Mouse (Mus musculus): Measurements from ENCODE around the gene Hilpda.

Gene Hilpda

DNA sequence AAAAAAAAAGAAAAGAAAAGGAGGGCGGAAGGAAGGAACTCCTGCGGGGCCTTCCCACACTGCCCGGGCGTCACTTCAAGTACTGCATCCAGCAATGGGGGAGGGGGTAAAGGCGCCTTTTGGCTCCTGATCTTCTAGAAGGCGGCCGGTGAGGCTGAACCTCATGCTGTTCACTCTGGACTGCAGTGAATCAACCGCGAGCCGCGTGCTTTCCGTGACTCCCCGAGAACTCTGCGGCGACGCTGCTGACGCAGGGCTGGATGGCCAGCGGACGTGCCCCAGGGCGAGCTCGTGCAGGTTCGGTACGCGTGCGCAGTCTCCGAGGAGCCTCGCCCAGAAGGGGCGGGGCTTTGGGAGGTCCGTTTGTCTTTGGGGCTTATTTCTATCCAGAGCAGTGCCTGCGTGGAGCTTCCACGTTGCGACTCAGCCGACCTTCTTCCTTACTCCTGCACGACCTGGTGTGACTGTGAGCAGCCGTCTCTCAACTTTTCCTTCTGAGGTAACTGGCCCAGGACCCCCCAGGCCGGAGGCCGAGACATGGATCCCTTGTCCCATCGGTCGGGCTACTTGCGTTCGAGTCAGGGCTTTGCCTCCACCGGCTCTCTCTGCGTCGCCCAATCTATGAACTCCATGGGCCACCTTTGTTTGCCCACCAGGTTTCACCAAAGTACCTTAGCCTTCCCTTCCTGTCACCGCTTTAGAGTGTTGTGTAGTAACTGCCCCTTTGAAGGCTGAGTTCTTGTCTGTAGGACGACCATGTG is at the start of gene Hilpda:
Gene Hilpda (plus strand): TSS at position 177 of the 761 bp plus-strand sequence.
- peak; percentile 90 for DNase-seq (ENCODE audit: extremely low read depth, low read depth)

GRCm38 (mm10) chr6:29229265-29229913 is 42.9 kb upstream of the Hilpda start:
- DNase-seq (ENCODE audit: extremely low read depth, low read depth): no peak

DNA sequence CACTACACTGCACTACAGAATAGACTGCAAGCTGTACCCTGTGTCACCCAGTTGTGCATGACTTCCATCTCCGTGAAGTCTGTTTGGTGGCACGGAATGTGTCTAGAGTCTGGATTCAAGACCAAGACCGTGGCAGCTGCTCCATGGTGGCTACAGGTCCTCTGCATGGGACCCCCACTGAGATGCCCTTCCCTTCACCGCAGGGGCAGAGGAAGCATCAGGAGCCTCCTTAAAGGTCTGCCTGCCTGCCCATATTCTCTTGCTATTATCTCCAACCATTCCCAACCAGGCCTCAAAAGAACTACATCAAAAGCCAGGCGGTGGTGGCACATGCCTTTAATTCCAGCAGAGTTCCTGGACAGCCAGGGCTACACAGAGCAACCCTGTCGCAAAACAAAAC is 41.9 kb upstream of the Hilpda start:
- DNase-seq (ENCODE audit: extremely low read depth, low read depth): no peak

- no peak for DNase-seq (ENCODE audit: extremely low read depth, low read depth)
Measured at GRCm38 (mm10) chr6:29231799-29232198, 40.5 kb upstream of the Hilpda start.

DNA sequence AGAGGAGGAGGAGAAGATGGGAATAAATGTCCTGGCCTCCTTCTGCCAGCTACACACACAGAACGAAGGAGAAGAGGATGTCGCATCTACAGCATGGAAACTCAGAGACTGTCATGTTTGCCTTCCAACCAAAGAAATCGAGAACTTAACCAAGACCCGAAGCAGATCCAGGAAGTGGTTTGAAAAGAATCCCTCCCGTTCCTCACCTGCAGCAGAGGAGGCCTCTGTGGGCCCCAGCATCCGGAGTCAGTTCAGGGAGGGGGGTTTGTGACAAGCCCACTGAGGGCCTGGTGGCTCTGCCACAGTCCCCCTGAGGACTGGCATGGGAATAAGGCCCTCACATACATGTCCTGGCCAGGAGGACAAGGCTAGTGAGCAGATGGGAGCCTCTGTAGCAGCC is 40.0 kb upstream of the Hilpda start:
- DNase-seq (ENCODE audit: extremely low read depth, low read depth): no peak

GRCm38 (mm10) chr6:29233710-29234109 is 38.6 kb upstream of the Hilpda start:
- no peak for DNase-seq (ENCODE audit: extremely low read depth, low read depth)

GRCm38 (mm10) chr6:29234272-29234671 is 38.0 kb upstream of the Hilpda start:
- no peak for DNase-seq (ENCODE audit: extremely low read depth, low read depth)

GRCm38 (mm10) chr6:29240806-29241205 is 31.5 kb upstream of the Hilpda start:
- peak; percentile 52 for DNase-seq (ENCODE audit: extremely low read depth, low read depth)

GRCm38 (mm10) chr6:29241697-29242096 is 30.6 kb upstream of the Hilpda start:
- peak; percentile 19 for DNase-seq (ENCODE audit: extremely low read depth, low read depth)

- peak; percentile 26 for DNase-seq (ENCODE audit: extremely low read depth, low read depth)
Measured at GRCm38 (mm10) chr6:29242265-29242664, 30.0 kb upstream of the Hilpda start.

DNA sequence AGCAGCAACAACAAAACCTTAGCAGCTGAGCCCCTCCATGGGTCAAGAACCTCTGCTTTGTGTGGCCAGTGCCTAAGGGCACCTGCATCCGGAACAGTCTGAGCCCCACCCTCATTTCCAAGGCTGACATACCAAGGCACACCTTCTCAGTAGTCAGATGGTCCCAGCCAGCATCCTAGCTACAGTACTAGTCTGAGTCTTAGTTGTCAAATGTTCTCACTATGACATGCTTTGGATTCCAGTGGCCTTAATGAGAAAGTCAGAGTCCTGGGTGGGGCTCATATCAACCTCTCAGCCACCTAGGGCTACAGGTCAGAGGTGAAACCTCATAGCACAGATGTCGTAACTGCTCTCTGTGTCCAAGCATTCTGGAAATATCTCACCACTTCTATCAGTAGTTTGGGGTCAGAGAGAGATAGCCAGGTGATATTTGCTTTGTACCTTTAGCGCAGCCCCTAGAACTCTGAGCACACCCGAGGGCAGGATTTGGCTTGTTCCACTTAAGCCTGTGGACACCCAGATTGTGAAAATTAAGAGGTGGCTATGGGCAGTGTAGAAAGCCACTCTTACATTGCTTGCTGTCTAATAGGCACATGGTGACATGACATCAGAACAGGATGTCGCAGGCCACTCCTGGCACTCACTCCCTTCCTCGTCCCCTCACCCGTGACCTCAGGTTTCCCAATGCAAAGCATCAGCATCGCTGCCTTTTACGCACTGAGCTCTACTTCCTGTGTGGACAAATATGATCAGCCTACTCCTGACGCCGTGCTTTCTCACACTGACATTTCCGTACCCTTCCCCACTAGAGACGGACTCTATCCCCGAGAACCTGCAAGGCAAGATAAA is 26.8 kb upstream of the Hilpda start:
- DNase-seq (ENCODE audit: extremely low read depth, low read depth): peak; percentile 43

- DNase-seq (ENCODE audit: extremely low read depth, low read depth): no peak
Measured at GRCm38 (mm10) chr6:29246183-29246582, 26.1 kb upstream of the Hilpda start.

GRCm38 (mm10) chr6:29246585-29246984 is 25.7 kb upstream of the Hilpda start:
- DNase-seq (ENCODE audit: extremely low read depth, low read depth): no peak

DNA sequence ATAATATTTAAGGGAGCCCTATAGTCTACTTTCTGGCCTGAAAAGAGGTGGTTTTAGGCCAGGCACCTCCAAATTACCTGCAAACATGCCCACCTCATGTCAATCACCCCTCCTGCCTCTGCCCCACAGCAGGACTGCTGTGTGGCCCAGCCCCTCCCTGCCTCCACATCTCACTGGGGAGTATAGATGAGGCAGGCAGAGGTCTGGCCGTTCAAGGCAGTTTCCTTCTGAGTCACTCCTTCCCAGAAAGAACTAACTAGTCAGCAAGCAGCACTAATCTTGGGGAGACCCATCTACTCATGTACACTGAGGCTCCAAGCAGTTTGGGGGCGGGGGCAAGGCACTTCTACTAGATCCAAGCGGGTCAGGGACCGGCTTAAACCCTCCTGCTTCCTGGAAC is 25.2 kb upstream of the Hilpda start:
- DNase-seq (ENCODE audit: extremely low read depth, low read depth): no peak

GRCm38 (mm10) chr6:29259418-29259817 is 12.9 kb upstream of the Hilpda start:
- no peak for DNase-seq (ENCODE audit: extremely low read depth, low read depth)

DNA sequence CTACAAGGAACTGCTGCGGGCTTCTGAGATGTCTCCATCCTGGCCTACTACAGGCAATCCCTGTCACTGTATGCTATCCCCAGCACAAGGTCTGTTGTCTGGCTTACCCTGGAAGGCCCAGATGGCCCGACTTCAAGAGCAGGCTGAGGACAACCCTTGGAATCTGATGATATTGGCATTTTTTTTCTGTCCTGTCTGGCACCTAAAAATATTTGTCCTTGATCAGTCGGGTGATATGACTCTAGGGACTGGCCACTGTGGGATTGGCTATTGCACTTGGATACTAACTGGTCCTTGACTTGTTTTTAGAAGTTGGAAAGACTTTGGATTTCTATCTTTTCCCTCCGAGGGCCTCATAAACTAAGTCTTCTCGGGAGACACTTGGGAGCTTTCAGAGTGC is 10.5 kb upstream of the Hilpda start:
- DNase-seq (ENCODE audit: extremely low read depth, low read depth): no peak

DNA sequence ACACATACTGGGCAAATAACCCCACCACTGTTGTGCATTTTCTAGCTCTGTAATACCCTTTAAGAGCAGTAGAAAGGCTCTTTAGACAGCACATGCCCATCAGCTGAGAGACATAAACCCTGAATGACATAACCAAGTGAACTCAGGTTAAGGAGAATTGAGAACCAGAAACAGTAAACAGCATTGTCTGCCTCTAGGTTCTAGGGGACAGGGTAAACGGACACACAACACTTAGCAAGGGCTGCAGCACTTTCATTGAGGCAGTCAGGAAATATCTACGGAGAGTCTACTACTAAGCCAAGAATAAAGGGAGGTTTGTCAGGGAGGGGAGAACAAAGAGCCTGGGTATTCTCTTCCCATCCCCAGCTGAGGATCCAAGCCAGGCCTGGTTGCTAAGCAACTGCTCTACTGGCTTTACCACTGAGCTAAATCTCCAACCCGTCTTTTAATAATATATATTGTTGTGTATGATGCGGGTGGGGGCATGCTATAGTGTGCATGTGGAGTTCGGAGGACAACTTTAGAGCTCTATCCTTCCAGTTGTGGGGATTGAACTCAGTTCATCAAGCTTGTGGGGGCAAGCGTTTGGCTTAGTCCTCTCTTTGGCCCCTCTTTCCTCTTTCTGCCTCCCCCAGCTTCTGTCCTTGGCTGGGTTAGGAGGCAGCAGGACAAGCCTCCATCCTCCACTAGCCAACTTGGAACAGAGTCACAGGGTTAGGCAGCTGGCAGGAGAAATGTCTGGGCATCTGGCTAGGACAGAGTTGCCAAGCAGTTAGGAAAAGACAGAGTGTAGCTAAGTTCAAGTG is 8.4 kb upstream of the Hilpda start:
- no peak for DNase-seq (ENCODE audit: extremely low read depth, low read depth)

GRCm38 (mm10) chr6:29264456-29264781 is 7.9 kb upstream of the Hilpda start:
- no peak for DNase-seq (ENCODE audit: extremely low read depth, low read depth)

- DNase-seq (ENCODE audit: extremely low read depth, low read depth): no peak
Measured at GRCm38 (mm10) chr6:29266936-29267335, 5.4 kb upstream of the Hilpda start.

GRCm38 (mm10) chr6:29269006-29269668 is 3.2 kb upstream of the Hilpda start:
- DNase-seq (ENCODE audit: extremely low read depth, low read depth): no peak

DNA sequence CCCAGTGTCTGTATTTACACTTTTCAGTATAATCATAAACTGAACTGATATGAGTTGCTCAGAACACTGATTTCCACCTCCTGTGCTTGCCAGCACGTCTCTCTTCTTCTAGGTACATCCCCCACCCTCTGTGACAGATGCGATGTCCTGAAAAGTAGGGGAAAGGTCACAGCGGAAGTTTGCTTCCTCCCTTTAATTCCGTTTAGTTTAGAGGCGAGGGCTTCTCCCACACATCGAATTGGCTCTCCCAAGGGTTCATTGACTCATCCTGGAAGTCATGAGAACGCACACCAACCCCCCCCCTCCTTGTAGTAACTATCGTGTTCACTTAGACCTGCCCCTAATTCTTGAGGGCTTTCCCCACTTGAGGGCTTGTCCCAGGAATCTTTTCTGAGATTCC is 1.3 kb upstream of the Hilpda start:
- DNase-seq (ENCODE audit: extremely low read depth, low read depth): peak; percentile 11

Measured in MEL-GATA-1-ER (cell line).